Mouse (Mus musculus): ENCODE measurements around the gene Pilrb2.
"Not testable (repeated sequence)": the region's sequence is repeated elsewhere in the genome, so short reads cannot be mapped to it uniquely, and the experiment has no call there.

Pilrb2 gene

DNA sequence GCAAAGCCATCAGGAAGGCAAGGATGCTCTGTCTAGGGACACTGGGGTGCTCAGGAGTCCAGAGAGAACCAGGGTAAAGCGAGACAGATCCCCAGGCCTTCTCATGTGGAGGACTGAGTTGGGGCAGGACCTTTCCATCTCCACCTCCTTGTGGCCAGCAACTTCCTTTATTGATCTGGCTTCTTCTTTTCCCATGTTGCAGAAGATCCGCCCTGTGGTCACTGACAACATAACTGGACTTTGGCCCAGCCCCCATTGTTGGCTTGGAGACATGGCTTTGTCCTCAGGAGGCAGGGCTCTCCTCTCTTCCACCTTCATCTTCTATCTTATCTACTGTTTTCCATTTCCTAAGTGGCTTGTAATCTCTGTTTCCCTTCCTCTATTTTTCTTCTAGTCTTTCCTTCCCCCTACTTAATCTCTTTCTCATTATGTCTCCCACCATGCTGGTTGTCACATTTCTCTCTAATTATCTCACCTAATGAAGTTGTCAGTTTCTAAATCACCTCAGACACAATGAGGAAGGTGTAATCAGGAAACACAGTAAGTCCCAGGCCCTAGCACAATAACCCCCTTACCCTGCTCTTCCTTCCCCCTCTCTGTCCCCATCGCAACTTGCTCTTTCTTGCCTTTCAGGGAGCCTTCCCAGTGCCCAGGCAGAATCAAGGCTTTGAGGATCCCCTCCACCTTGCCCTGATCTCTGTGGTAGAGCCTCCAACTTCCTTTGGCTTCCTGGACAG lies at the start of gene Pilrb2:
TSS of gene Pilrb2 (minus strand) at position 172 of the 737 bp plus-strand sequence.
- DNase-seq (ENCODE audit: low spot score), result not testable (repeated sequence)

GRCm38 (mm10) chr5:137915550-137915949 lies 43.9 kb upstream of the Pilrb2 start:
- no peak for DNase-seq (ENCODE audit: low spot score)

DNA sequence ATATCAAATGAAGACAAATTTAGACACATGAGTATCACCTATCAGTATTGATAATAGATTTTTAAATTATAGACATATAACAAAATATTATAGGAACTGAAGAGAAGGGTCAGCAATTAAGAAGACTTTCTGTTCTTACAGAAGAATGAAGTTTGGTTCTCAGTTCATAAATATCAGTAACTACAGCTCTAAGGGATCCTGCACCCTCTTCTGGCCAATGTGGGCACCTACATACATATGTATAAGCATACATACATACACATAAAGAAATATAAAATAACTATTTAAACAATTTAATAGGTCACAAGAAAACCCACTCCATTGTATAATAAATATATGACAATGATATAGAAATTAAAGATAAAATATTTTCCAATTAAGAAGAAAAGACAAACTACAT lies 42.9 kb upstream of the Pilrb2 start:
- DNase-seq (ENCODE audit: low spot score), result no peak

GRCm38 (mm10) chr5:137909564-137910262 lies 38.1 kb upstream of the Pilrb2 start:
- no peak for DNase-seq (ENCODE audit: low spot score)

GRCm38 (mm10) chr5:137897812-137898211 lies 26.2 kb upstream of the Pilrb2 start:
- DNase-seq (ENCODE audit: low spot score), result no peak

DNA sequence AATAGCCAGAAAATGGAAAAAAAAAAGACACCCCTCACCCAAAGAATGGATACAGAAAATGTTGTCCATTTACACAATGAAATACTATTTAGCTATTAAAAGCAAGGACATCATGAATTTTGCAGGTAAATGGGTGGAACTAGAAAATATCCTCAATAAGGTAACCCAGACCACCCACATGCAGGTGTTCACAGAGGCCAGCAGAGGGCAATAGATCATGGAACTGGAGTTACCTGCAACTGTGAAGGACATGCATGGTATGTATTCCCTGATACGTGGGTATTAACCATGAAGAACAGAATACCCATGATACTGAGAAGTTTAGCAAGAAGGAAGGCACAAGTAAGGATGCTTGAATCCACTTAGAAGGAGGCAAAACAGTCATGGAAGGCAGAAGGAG lies 21.3 kb upstream of the Pilrb2 start:
- no peak for DNase-seq (ENCODE audit: low spot score)

GRCm38 (mm10) chr5:137887666-137888065 lies 16.1 kb upstream of the Pilrb2 start:
- DNase-seq (ENCODE audit: low spot score), result no peak

DNA sequence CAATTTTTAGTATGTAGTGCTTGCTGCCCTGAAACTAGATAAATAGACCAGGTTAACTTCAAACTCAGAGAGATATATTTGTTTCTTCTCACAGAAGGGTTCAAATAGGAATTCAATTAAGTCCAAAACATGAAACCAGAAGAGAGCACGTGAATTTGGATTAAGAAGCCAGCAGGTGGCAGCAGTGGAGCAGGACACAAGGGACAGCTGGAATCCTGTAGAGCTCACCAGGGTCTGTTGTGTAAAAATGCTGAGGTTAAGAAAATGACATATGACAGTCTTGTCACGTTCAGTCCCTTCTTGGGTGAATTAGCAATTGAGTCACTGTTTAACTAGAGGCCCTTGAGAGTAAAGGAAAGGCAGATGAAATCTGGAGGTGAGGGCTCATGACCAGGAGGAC lies 14.3 kb upstream of the Pilrb2 start:
- DNase-seq (ENCODE audit: low spot score), result no peak

GRCm38 (mm10) chr5:137883345-137883744 lies 11.7 kb upstream of the Pilrb2 start:
- no peak for DNase-seq (ENCODE audit: low spot score)

DNA sequence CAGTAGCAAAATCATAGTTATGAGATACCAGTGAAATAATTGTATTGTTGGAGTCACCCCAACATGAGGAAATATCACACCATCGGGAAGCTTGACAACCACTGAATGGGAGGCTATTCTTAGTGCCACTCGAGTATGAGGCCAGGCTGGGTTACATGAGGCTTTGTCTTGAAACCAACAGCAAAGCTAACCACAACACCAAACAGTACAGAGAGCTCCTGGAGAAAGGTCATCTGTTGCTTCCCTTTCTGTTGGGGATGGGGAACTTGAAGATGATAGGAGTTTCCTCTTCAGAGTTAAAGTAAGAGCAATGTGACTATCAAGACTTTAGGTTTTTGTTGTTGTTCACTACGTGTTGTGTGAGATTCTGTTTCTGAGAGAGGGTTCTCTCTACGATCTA lies 11.3 kb upstream of the Pilrb2 start:
- DNase-seq (ENCODE audit: low spot score), result no peak

DNA sequence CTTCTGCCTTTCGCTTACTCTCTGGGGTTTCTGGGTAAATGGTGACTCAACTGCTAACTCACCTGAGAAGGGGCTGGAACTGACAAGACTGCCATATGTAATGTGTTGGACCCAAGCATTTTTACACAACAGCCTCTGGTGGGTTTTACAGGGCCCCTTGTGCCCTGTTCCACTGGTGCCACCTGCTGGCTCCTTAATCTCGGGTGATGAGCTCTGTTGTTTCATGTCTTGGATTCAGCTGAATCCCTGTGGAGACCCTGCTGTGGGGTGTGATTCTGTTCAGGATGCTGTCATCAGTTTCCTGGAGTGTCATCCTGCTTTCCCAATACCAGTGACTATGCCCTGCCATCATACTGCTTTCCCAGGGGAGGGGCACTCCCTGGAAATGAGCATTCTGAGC lies 6.2 kb upstream of the Pilrb2 start:
- DNase-seq (ENCODE audit: low spot score), result no peak

DNA sequence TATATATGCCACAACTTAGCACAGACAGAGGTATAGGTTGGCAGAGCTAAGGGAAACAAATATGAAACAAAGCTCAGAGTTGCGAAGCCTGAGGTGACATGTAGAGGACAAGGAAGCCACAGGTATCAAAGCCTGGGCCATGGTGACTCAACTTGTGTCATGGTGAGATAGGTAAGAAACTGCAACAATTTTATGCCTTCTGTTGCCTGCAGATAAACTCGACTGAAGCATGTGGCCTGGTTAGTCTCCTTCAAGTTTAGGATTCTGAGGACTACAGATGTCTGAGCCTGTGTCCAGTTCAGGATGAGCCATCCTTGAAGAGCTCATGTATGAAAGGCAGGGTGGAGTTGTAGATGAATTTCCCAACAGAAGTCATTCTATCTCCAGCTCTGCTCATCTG lies 3.4 kb upstream of the Pilrb2 start:
- DNase-seq (ENCODE audit: low spot score), result no peak

DNA sequence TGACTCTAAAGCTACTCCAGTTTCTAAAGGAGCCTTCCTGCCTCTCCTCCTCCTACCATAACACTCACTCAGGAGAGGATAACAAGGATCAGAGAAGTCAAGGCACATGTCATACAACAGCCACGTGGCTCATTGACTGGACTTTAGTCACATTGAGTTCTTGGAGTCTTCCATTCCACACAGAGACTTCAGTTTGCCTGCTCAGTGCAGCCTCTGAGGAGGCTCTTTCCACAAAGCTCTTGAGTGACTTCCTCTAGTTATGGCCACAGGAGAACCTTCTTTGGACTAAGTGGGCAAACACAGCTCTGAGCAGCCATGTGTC lies 727 bp upstream of the Pilrb2 start:
- not testable (repeated sequence) for DNase-seq (ENCODE audit: low spot score)

GRCm38 (mm10) chr5:137868600-137868999 lies 3.0 kb downstream of the Pilrb2 start:
- DNase-seq (ENCODE audit: low spot score), result not testable (repeated sequence)

GRCm38 (mm10) chr5:137864008-137864407 lies 7.6 kb downstream of the Pilrb2 start:
- not testable (repeated sequence) for DNase-seq (ENCODE audit: low spot score)

DNA sequence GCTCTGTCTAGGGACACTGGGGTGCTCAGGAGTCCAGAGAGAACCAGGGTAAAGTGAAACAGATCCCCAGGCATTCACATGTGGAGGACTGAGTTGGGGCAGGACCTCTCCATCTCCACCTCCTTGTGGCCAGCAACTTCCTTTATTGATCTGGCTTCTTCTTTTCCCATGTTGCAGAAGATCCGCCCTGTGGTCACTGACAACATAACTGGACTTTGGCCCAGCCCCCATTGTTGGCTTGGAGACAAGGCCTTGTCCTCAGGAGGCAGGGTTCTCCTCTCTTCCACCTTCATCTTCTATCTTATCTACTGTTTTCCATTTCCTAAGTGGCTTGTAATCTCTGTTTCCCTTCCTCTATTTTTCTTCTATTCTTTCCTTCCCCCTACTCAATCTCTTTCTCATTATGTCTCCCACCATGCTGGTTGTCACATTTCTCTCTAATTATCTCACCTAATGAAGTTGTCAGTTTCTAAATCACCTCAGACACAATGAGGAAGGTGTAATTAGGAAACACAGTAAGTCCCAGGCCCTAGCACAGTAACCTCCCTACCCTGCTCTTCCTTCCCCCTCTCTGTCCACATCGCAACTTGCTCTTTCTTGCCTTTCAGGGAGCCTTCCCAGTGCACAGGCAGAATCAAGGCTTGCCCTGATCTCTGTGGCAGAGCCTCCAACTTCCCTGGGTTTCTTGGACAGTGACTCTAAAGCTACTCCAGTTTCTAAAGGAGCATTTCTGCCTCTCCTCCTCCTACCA lies 13.5 kb downstream of the Pilrb2 start, which contains the start of gene Pilrb1:
TSS of gene Pilrb1 (minus strand) at position 147 of the 751 bp plus-strand sequence.
- DNase-seq (ENCODE audit: low spot score), result not testable (repeated sequence)

GRCm38 (mm10) chr5:137856870-137857269 lies 14.7 kb downstream of the Pilrb2 start:
- not testable (repeated sequence) for DNase-seq (ENCODE audit: low spot score)

DNA sequence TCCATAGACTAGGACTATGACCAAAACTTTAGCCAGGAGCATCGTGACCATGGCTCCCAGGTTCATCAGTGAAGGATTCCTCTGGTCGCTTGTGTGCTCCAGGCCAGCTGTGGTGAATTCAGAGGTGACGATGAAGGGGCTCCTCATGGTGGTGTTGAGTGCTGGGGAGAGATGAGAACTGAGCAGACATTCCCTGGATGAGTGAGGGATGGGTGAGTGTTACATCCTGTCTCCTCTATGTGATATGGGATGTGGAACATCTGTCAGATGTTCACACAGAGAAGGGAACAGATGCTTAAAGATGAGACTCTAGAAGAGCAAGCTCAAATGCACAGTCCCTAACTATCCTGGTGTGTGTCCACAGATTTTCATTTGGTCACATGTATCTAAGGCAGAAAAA lies 16.7 kb downstream of the Pilrb2 start:
- not testable (repeated sequence) for DNase-seq (ENCODE audit: low spot score)

- DNase-seq (ENCODE audit: low spot score), result not testable (repeated sequence)
These were observed 21.3 kb downstream of the Pilrb2 start for GRCm38 (mm10) chr5:137850313-137850712.

DNA sequence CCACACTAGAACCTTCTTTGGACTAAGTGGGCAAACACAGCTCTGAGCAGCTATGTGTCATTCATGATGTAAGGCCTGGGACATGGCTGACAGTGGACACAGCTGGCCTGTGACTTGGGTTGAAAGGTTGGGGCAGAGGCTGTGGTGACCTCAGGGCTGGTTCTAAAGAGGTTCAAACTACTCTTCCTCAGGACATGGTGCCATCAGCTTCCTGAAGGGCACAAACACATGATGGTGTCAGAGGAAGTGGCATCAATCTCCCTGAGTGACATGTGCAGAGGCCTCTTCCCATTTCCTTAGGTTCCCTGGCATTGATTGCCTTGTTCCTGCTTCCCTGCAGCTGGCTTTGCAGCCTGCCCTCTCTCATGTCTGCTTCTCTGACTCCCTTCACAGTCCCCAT lies 34.5 kb downstream of the Pilrb2 start:
- not testable (repeated sequence) for DNase-seq (ENCODE audit: low spot score)

DNA sequence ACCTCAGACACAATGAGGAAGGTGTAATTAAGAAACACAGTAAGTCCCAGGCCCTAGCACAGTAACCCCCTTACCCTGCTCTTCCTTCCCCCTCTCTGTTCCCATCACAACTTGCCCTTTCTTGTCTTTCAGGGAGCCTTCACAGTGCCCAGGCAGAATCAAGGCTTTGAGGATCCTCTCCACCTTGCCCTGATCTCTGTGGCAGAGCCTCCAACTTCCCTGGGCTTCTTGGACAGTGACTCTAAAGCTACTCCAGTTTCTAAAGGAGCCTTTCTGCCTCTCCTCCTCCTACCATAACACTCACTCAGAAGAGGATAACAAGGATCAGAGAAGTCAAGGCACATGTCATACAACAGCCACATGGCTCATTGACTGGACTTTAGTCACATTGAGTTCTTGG lies 35.0 kb downstream of the Pilrb2 start:
- no peak for DNase-seq (ENCODE audit: low spot score)

DNA sequence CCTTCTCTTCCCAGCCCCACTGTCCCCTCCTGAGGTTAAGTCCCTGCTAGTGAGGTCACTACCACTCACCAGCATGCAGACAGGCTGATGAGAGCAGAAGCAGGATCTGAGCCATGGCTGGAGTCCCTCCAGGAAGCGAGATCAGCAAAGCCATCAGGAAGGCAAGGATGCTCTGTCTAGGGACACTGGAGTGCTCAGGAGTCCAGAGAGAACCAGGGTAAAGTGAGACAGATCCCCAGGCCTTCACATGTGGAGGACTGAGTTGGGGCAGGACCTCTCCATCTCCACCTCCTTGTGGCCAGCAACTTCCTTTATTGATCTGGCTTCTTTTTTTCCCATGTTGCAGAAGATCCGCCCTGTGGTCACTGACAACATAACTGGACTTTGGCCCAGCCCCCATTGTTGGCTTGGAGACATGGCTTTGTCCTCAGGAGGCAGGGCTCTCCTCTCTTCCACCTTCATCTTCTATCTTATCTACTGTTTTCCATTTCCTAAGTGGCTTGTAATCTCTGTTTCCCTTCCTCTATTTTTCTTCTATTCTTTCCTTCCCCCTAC lies 35.6 kb downstream of the Pilrb2 start, which contains the start of gene Pilra:
TSS of gene Pilra (minus strand) at position 316 of the 555 bp plus-strand sequence.
- DNase-seq (ENCODE audit: low spot score), result not testable (repeated sequence)

Data from ovary, adult 18-20 months (tissue).